Mouse (Mus musculus): ENCODE results near the gene Rps5. TPM values are rescaled to one million over a fixed set of nuclear protein-coding genes. Genes with fewer than 3 reads are reported as not detected.

Gene Rps5
- total RNA-seq, 2 experiments from 2014 or later = 374 to 377 TPM

DNA sequence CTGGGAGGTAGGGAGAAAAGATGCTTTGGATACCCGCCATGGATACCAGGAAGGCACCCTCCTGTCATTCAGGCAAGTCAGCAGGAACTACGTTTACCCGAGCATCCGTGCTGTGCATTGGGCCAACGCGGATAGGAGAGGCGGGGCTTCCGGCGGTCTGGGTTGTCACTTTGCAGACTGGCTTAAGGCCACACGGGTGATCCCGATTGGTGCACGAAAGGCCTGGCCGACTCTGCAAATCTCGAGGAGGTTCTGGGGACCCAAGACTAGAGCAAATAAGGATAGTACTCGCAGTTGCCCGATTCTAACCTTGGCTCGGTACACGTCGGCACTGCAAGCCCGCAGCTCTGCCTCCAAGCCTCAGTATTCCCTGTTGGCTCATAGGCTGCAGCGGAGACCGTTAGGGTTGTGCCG, 43.6 kb downstream of the Rps5 start, which contains the start of gene Zfp324:
Zfp324 (plus strand) TSS at position 161 of the 414 bp plus-strand sequence.
- Histone ChIP-seq H3K27ac (peak within 1 kb of the TSS; percentile 98), H3K4me3 (peak within 1 kb of the TSS; percentile 93)
- no peak for TF ChIP-seq CTCF (IDR thresholded peaks at IDR 0.05)
- intact Hi-C loops (cut with DNase I) = loop anchor here (1.0 to 2.0 kb wide), 3 partner anchors 12 to 43 kb away; partner anchors contain the start of genes Rps5 and Zfp446
- peak; percentile 89 to 90 for DNase-seq (ENCODE audit: extremely low spot score in 1 of 2, low spot score in 2 of 2)

DNA sequence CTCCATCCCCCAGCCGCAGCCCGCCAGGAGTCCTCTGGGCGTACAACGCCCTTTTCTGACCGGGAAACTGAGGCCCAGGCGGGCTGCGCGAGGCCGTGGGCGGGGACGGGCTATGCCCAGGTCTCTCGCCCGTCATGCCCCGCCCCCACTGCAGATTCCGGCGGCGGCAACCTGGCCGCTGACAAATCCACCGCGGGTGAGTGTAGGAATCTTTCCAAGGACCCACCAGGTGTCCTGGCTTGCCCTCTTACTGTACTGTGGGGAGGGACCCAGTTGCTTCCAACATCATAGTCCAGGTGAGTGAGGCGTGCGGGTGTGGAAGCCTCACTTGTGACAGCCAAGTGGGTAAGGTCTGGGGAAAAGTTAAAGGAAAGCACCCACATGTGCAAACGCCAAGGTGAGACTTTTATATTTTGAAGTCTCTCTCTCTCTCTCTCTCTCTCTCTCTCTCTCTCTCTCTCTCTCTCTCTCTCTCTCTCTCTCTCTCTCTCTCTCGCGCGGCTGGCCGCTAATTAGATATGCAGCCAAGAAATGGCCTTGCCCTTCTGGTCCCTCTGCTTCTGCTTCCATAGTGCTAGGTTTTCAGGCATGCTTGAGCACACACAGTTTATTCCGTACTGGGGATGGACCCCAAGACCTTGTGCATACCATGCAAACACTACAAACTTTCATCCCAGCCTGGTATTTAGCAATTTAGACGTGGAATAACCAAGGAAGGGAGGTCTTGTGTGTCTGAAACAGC, 44.2 kb downstream of the Rps5 start:
- Histone ChIP-seq H3K4me3 (peak overlapping the region; percentile 93), H3K27ac (peak overlapping the region; percentile 98)
- peak; percentile 56 to 66 for DNase-seq (ENCODE audit: extremely low spot score in 1 of 2, low spot score in 2 of 2)
- intact Hi-C loops (cut with DNase I) = no loop called here
- TF ChIP-seq CTCF (IDR thresholded peaks at IDR 0.05) = no peak

DNA sequence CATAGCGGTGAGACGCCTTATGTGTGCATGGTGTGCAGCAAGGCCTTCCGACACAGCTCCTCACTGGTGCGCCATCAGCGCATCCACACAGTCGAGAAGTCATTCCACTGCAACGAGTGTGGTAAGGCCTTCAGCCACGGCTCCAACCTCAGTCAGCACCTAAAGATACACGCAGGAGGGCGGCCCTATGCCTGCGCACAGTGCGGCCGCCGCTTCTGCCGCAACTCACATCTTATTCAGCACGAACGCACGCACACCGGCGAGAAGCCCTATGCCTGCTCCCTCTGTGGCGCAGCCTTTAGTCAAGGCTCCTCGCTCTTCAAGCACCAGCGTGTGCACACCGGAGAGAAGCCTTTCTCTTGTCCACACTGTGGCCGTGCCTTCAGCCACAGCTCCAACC, 48.8 kb downstream of the Rps5 start:
- intact Hi-C loops (cut with DNase I) = no loop called here
- no peak overlapping the region for H3K27ac ChIP-seq
- H3K4me3 ChIP-seq = no peak overlapping the region
- no peak for TF ChIP-seq CTCF (IDR thresholded peaks at IDR 0.05)
- no peak for DNase-seq (ENCODE audit: extremely low spot score in 1 of 2, low spot score in 2 of 2)

Other genes with a start within 250 kb of the Rps5 start
- gene Vmn2r55, start 237.3 kb upstream of the Rps5 start, total RNA-seq (2021) = not detected
- under 1 TPM in 1 of 2 experiments, not detected in 1; 0.07 TPM for gene Vmn2r56, start 187.3 kb upstream of the Rps5 start, total RNA-seq (2021)
- 10 to 100 TPM; 20.0 to 22.3 TPM for gene Zscan18, start 118.7 kb upstream of the Rps5 start, total RNA-seq (2021)
- 10 to 100 TPM; 22.9 to 24.6 TPM for gene Zfp329, start 103.4 kb upstream of the Rps5 start, total RNA-seq (2021)
- gene Zfp110, start 87.5 kb upstream of the Rps5 start, total RNA-seq (2021) = 10 to 100 TPM; 12.5 to 13.5 TPM
- gene Zfp128, start 41.1 kb upstream of the Rps5 start, total RNA-seq (2021) = 1 to 10 TPM; 8.0 to 8.2 TPM
- 10 to 100 TPM; 16.2 to 17.0 TPM for gene Zscan22, start 24.5 kb upstream of the Rps5 start, total RNA-seq (2021)
- 1 to 10 TPM; 1.1 to 1.2 TPM for gene Rnf225, start 5.1 kb downstream of the Rps5 start, total RNA-seq (2021)
- 10 to 100 TPM; 11.0 TPM for gene Zfp324, start 43.5 kb downstream of the Rps5 start, total RNA-seq (2021)
- gene Zfp446, start 55.6 kb downstream of the Rps5 start, total RNA-seq (2021) = 1 to 10 TPM; 7.9 to 9.0 TPM
- under 1 TPM in 1 of 2 experiments, not detected in 1; 0.44 TPM for gene Slc27a5, start 75.9 kb downstream of the Rps5 start, total RNA-seq (2021)
- gene Trim28, start 76.8 kb downstream of the Rps5 start, total RNA-seq (2021) = 100 to 1,000 TPM; 220 to 221 TPM
- 10 to 100 TPM; 34.0 to 35.8 TPM for gene Zbtb45, start 87.7 kb downstream of the Rps5 start, total RNA-seq (2021)
- gene Chmp2a, start 112.5 kb downstream of the Rps5 start, total RNA-seq (2021) = 100 to 1,000 TPM; 134 to 150 TPM
- 100 to 1,000 TPM; 220 to 227 TPM for gene Ube2m, start 116.0 kb downstream of the Rps5 start, total RNA-seq (2021)
- 10 to 100 TPM; 10.2 to 10.6 TPM for gene Mzf1, start 132.5 kb downstream of the Rps5 start, total RNA-seq (2021)
- gene Vmn1r85, start 172.9 kb downstream of the Rps5 start, total RNA-seq (2021) = not detected
- gene Vmn1r86, start 197.6 kb downstream of the Rps5 start, total RNA-seq (2021) = not detected
- not detected for gene Vmn1r87, start 217.9 kb downstream of the Rps5 start, total RNA-seq (2021)
- under 1 TPM; 0.07 to 0.16 TPM for gene Vmn1r88, start 237.3 kb downstream of the Rps5 start, total RNA-seq (2021)

Measured in left cerebral cortex, adult 2 months (tissue).